Mouse (Mus musculus): ENCODE data around the gene Zfp534. TPM values are rescaled to one million over a fixed set of nuclear protein-coding genes. Genes with fewer than 3 reads are reported as not detected.
A peak's percentile ranks its signal among the peaks of the same experiment; 100 is the strongest.
"Not testable (repeated sequence)": the region's sequence is repeated elsewhere in the genome, so short reads cannot be mapped to it uniquely, and the experiment has no call there.

Gene Zfp534
- not detected in 2 replicates for polyA plus RNA-seq (2015; fragmentation: Nextera tagmentation; extraction: Ambion mirVana)

GRCm38 (mm10) chr4:147702453-147702852 is at the start of gene Zfp534:
Gene Zfp534, minus strand, starts transcription at chr4:147702553.
- not testable (repeated sequence) for H3K27ac ChIP-seq (ENCODE audit: low read length); H3K4me2 ChIP-seq (ENCODE audit: low read depth, low read length); H3K9ac ChIP-seq (ENCODE audit: low read length); H3K27me3 ChIP-seq (ENCODE audit: control insufficient read depth, insufficient read depth, low read length); H3K4me1 ChIP-seq (ENCODE audit: control insufficient read depth, insufficient read depth, low read length); H3K36me3 ChIP-seq (ENCODE audit: control insufficient read depth, insufficient read depth, low read length); ATAC-seq (ENCODE audit: insufficient read depth, low FRiP score); H3K9me3 ChIP-seq (replicated peaks; ENCODE audit: control insufficient read depth, low read length); H3K4me3 ChIP-seq (replicated peaks; ENCODE audit: low read length)
- 75% methylated on average over 2 of the region's 3 CpGs for WGBS

GRCm38 (mm10) chr4:147746255-147746654 is 43.9 kb upstream of the Zfp534 start:
- H3K4me3 ChIP-seq (replicated peaks; ENCODE audit: low read length); H3K27me3 ChIP-seq (ENCODE audit: control insufficient read depth, insufficient read depth, low read length); H3K27ac ChIP-seq (ENCODE audit: low read length); H3K4me1 ChIP-seq (ENCODE audit: control insufficient read depth, insufficient read depth, low read length); H3K9me3 ChIP-seq (replicated peaks; ENCODE audit: control insufficient read depth, low read length); H3K36me3 ChIP-seq (ENCODE audit: control insufficient read depth, insufficient read depth, low read length); H3K4me2 ChIP-seq (ENCODE audit: low read depth, low read length); ATAC-seq (ENCODE audit: insufficient read depth, low FRiP score); H3K9ac ChIP-seq (ENCODE audit: low read length): not testable (repeated sequence)
- WGBS: 93% methylated on average over 14 of the region's 15 CpGs

- ATAC-seq (ENCODE audit: insufficient read depth, low FRiP score): peak; percentile 50; the same call in 1 of the 2 replicates
- not testable (repeated sequence) for H3K27ac ChIP-seq (ENCODE audit: low read length); H3K4me1 ChIP-seq (ENCODE audit: control insufficient read depth, insufficient read depth, low read length); H3K9ac ChIP-seq (ENCODE audit: low read length); H3K9me3 ChIP-seq (replicated peaks; ENCODE audit: control insufficient read depth, low read length); H3K36me3 ChIP-seq (ENCODE audit: control insufficient read depth, insufficient read depth, low read length); H3K27me3 ChIP-seq (ENCODE audit: control insufficient read depth, insufficient read depth, low read length)
- 25% methylated on average over 59 of the region's 63 CpGs for WGBS
- Histone ChIP-seq H3K4me3 (replicated peaks; ENCODE audit: low read length) (peak overlapping the region; percentile 40), H3K4me2 (ENCODE audit: low read depth, low read length) (peak overlapping the region; percentile 42)
Measured at GRCm38 (mm10) chr4:147738636-147739369, 36.5 kb upstream of the Zfp534 start.

DNA sequence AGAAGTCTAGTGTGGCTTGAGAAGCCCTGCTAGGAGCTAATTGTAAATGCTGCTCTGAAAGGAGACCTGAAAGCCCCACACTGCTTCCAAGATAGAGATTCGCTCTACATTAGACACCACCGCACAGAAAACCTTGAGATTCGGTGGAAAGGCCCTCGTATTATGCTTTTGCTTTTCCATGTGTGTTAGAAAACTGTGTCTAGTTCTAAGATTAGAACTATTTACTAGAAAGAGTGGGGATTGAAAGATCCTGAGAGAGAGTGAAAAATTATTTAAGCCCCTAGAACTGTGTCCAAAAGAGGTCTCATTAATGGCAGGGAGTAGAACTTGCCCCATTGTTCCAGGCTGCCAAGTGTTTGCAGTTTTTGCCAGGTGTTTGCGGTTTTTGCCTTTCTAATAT is 47.1 kb downstream of the Zfp534 start:
- not testable (repeated sequence) for H3K27ac ChIP-seq (ENCODE audit: low read length); H3K27me3 ChIP-seq (ENCODE audit: control insufficient read depth, insufficient read depth, low read length); H3K36me3 ChIP-seq (ENCODE audit: control insufficient read depth, insufficient read depth, low read length); H3K9ac ChIP-seq (ENCODE audit: low read length); ATAC-seq (ENCODE audit: insufficient read depth, low FRiP score); H3K4me1 ChIP-seq (ENCODE audit: control insufficient read depth, insufficient read depth, low read length); H3K9me3 ChIP-seq (replicated peaks; ENCODE audit: control insufficient read depth, low read length); H3K4me3 ChIP-seq (replicated peaks; ENCODE audit: low read length); H3K4me2 ChIP-seq (ENCODE audit: low read depth, low read length)
- 87% methylated on average over 4 of the region's 5 CpGs for WGBS

DNA sequence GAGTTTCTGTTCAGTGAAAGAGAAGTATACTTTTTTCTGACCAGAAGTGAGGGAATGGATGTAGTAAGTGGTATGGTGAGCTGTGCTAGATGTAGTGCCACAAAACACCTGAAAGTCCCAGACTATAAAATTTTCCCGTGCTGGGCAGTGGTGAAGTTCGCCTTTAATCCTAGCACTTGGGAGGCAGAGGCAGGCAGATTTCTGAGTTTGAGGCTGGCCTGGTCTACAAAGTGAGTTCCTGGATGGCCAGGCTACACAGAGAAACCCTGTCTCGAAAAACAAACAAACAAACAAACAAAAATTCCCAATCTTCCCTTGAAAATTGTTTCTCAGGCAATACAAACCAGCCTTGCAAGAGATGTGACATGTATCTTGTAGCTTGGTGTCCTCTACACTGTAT is 54.9 kb downstream of the Zfp534 start:
- not testable (repeated sequence) for H3K27ac ChIP-seq (ENCODE audit: low read length); H3K36me3 ChIP-seq (ENCODE audit: control insufficient read depth, insufficient read depth, low read length); ATAC-seq (ENCODE audit: insufficient read depth, low FRiP score); H3K4me3 ChIP-seq (replicated peaks; ENCODE audit: low read length); H3K4me1 ChIP-seq (ENCODE audit: control insufficient read depth, insufficient read depth, low read length); H3K9ac ChIP-seq (ENCODE audit: low read length); H3K27me3 ChIP-seq (ENCODE audit: control insufficient read depth, insufficient read depth, low read length); H3K9me3 ChIP-seq (replicated peaks; ENCODE audit: control insufficient read depth, low read length); H3K4me2 ChIP-seq (ENCODE audit: low read depth, low read length)
- no CpG with 5 or more reads among the region's 3 CpGs for WGBS

- not testable (repeated sequence) for H3K4me1 ChIP-seq (ENCODE audit: control insufficient read depth, insufficient read depth, low read length); H3K9ac ChIP-seq (ENCODE audit: low read length); H3K4me2 ChIP-seq (ENCODE audit: low read depth, low read length); H3K4me3 ChIP-seq (replicated peaks; ENCODE audit: low read length); H3K27me3 ChIP-seq (ENCODE audit: control insufficient read depth, insufficient read depth, low read length); ATAC-seq (ENCODE audit: insufficient read depth, low FRiP score); H3K36me3 ChIP-seq (ENCODE audit: control insufficient read depth, insufficient read depth, low read length); H3K27ac ChIP-seq (ENCODE audit: low read length); H3K9me3 ChIP-seq (replicated peaks; ENCODE audit: control insufficient read depth, low read length)
- no CpG with 5 or more reads among the region's 6 CpGs for WGBS
Measured at GRCm38 (mm10) chr4:147642413-147642812, 59.9 kb downstream of the Zfp534 start, which contains the start of gene Zfp979. Gene Zfp979, minus strand, starts transcription at chr4:147642513.

- not testable (repeated sequence) for H3K4me1 ChIP-seq (ENCODE audit: control insufficient read depth, insufficient read depth, low read length); H3K4me3 ChIP-seq (replicated peaks; ENCODE audit: low read length); H3K27me3 ChIP-seq (ENCODE audit: control insufficient read depth, insufficient read depth, low read length); H3K36me3 ChIP-seq (ENCODE audit: control insufficient read depth, insufficient read depth, low read length); H3K9ac ChIP-seq (ENCODE audit: low read length); ATAC-seq (ENCODE audit: insufficient read depth, low FRiP score); H3K27ac ChIP-seq (ENCODE audit: low read length); H3K9me3 ChIP-seq (replicated peaks; ENCODE audit: control insufficient read depth, low read length); H3K4me2 ChIP-seq (ENCODE audit: low read depth, low read length)
- WGBS: 45% methylated on average over 2 of the region's 3 CpGs
Measured at GRCm38 (mm10) chr4:147641932-147642331, 60.4 kb downstream of the Zfp534 start.

- not testable (repeated sequence) for H3K4me3 ChIP-seq (replicated peaks; ENCODE audit: low read length); H3K27ac ChIP-seq (ENCODE audit: low read length); H3K9me3 ChIP-seq (replicated peaks; ENCODE audit: control insufficient read depth, low read length); H3K4me1 ChIP-seq (ENCODE audit: control insufficient read depth, insufficient read depth, low read length); H3K36me3 ChIP-seq (ENCODE audit: control insufficient read depth, insufficient read depth, low read length); H3K4me2 ChIP-seq (ENCODE audit: low read depth, low read length); H3K9ac ChIP-seq (ENCODE audit: low read length); H3K27me3 ChIP-seq (ENCODE audit: control insufficient read depth, insufficient read depth, low read length)
- no CpG with 5 or more reads among the region's 2 CpGs for WGBS
- peak; percentile 66 for ATAC-seq (ENCODE audit: insufficient read depth, low FRiP score)
Measured at GRCm38 (mm10) chr4:147633818-147634262, 68.5 kb downstream of the Zfp534 start.
